Mouse (Mus musculus) MEL (cell line): Measurements from ENCODE around the gene Nmb.

ENCODE experiments used
- CHD2 ChIP-seq: IDR thresholded peaks from 2 replicates; pipeline ENCODE4 v1.6.1; 2011; ENCODE audit warnings: low read length, improper control_type of control experiment
- CTCF ChIP-seq, 3 experiments: IDR thresholded peaks in 2 of 3; conservative IDR thresholded peaks in 1 of 3; 2 replicates each; pipeline ENCODE4 v1.5.1; 2011 to 2012; ENCODE audit warnings: low read length in 3 of 3, low read depth in 2 of 3, mild to moderate bottlenecking in 2 of 3, improper control_type of control experiment in 1 of 3, inconsistent platforms in 1 of 3, mixed read lengths in 1 of 3, moderate library complexity in 1 of 3; ENCODE audit not compliant: control insufficient read depth in 1 of 3, insufficient read depth in 1 of 3, poor library complexity in 1 of 3, severe bottlenecking in 1 of 3
- EP300 ChIP-seq, 2 experiments: IDR thresholded peaks; 2 replicates each; pipeline ENCODE4 v1.6.1; 2011; ENCODE audit warnings: improper control_type of control experiment in 2 of 2, low read length in 2 of 2, low read depth in 1 of 2, mild to moderate bottlenecking in 1 of 2
- ETS1 ChIP-seq: IDR thresholded peaks from 2 replicates; pipeline ENCODE4 v1.6.1; 2012; ENCODE audit warnings: low read depth, mild to moderate bottlenecking, inconsistent platforms, low read length, improper control_type of control experiment, moderate library complexity
- GABPA ChIP-seq: IDR thresholded peaks from 2 replicates; pipeline ENCODE4 v1.6.1; 2012; ENCODE audit warnings: low read depth, mild to moderate bottlenecking, inconsistent platforms, low read length, improper control_type of control experiment, moderate library complexity
- GATA1 ChIP-seq: IDR thresholded peaks from 2 replicates; pipeline ENCODE4 v1.6.1; 2011; ENCODE audit warnings: low read depth, low read length, improper control_type of control experiment
- JUND ChIP-seq: IDR thresholded peaks from 2 replicates; pipeline ENCODE4 v1.6.1; 2011; ENCODE audit warnings: low read depth, mild to moderate bottlenecking, improper control_type of control experiment, low read length
- MAFK ChIP-seq: IDR thresholded peaks from 2 replicates; pipeline ENCODE4 v1.6.1; 2011; ENCODE audit warnings: low read depth, mild to moderate bottlenecking, low read length, improper control_type of control experiment, borderline replicate concordance
- MYC ChIP-seq: IDR thresholded peaks from 2 replicates; pipeline ENCODE4 v1.6.1; 2011; ENCODE audit warnings: low read depth, mild to moderate bottlenecking, low read length, improper control_type of control experiment, moderate library complexity
- POLR2A ChIP-seq, 2 experiments: IDR thresholded peaks; 2 replicates each; pipeline ENCODE4 v1.6.1; 2011 to 2012; ENCODE audit warnings: low read length in 2 of 2, mild to moderate bottlenecking in 2 of 2, control low read depth in 1 of 2, improper control_type of control experiment in 1 of 2, low read depth in 1 of 2, moderate library complexity in 1 of 2; ENCODE audit not compliant: control insufficient read depth in 1 of 2, insufficient read depth in 1 of 2, poor library complexity in 1 of 2
- ZC3H11A ChIP-seq: IDR thresholded peaks from 2 replicates; pipeline ENCODE4 v1.6.1; 2012; ENCODE audit warnings: low read depth, mild to moderate bottlenecking, inconsistent platforms, low read length, improper control_type of control experiment
- ZNF384 ChIP-seq: IDR thresholded peaks from 2 replicates; pipeline ENCODE4 v1.6.1; 2012; ENCODE audit warnings: low read depth, mild to moderate bottlenecking, inconsistent platforms, low read length, improper control_type of control experiment

DNA sequence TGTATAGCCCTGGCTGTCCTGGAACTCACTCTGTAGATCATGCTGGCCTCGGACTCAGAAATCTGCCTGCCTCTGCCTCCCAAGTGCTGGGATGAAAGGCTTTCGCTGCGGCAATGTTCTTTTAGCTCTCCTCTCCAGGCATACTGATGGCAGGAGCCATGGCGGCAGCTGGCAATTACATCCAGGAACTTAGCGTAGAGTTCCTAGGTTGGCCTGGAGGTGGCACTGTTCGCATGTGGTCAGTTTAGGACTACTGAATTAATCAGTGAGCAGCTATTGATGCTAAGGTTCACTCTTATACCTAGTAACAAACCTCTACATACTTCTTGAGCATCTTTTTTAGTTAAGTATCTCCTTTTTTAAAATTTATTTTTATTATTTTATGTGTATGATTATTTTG is 47.7 kb downstream of the Nmb start:
- TF ChIP-seq POLR2A (IDR thresholded peaks at IDR 0.05; ENCODE audit: control insufficient read depth in 1 of 2, insufficient read depth in 1 of 2, low read depth in 1 of 2, low read length in 2 of 2, poor library complexity in 1 of 2) (no peak), MAFK (no peak), CHD2 (no peak), ETS1 (no peak), JUND (no peak), EP300 (IDR thresholded peaks at IDR 0.05; ENCODE audit: low read depth in 1 of 2, low read length in 2 of 2) (no peak), CTCF (IDR thresholded peaks at IDR 0.05 in 2 of 3, conservative IDR thresholded peaks at IDR 0.05 in 1 of 3; ENCODE audit: control insufficient read depth in 1 of 3, insufficient read depth in 1 of 3, low read depth in 2 of 3, low read length in 3 of 3, poor library complexity in 1 of 3, severe bottlenecking in 1 of 3) (peak; percentile 86 to 96 (median 91)), ZC3H11A (peak; percentile 87), GABPA (no peak), GATA1 (no peak), MYC (peak; percentile 75), ZNF384 (no peak)
